In genomic region chr5:137189326-137189725, GRCm38 (mm10) we compare ENCODE assay signal across 8 mouse cellular contexts. TPM values are rescaled to one million over a fixed set of nuclear protein-coding genes. Genes with fewer than 3 reads are reported as not detected.
A peak's percentile ranks its signal among the peaks of the same experiment; 100 is the strongest.
DNase-seq lines count a peak whose midpoint lies in the region; ATAC-seq lines count a peak whose summit lies in the region.

No protein-coding gene starts in this region.

- peak overlapping the region; percentile 66 for H3K4me2 ChIP-seq in hindbrain, embryonic 12.5 days (replicated peaks)

- peak; percentile 31 for DNase-seq in adrenal gland, postnatal 14 days
- no peak for DNase-seq in adrenal gland, adult 8-10 months
- peak; percentile 52 to 62 for DNase-seq in B cell, adult 2 months
- DNase-seq in embryonic facial prominence, embryonic 10.5 days (ENCODE audit: low spot score) = peak; percentile 61
- peak; percentile 38 to 74 for DNase-seq in spleen, postnatal 4 days (ENCODE audit: low spot score in 2 of 2)
- no peak for DNase-seq in gastrocnemius, postnatal 25 days

- H3K4me3 ChIP-seq in embryonic facial prominence, embryonic 10.5 days = peak overlapping the region; percentile 65
- H3K4me3 ChIP-seq in hindbrain, embryonic 12.5 days = peak overlapping the region; percentile 46
- H3K4me3 ChIP-seq in megakaryocyte, embryonic 14.5 days (replicated peaks) = peak overlapping the region; percentile 85

- no peak for ATAC-seq in hindbrain, embryonic 12.5 days (ENCODE audit: low FRiP score)

- H3K36me3 ChIP-seq in embryonic facial prominence, embryonic 10.5 days (replicated peaks) = no peaks in the 10 kb centered on the region
- H3K36me3 ChIP-seq in hindbrain, embryonic 12.5 days = no peaks in the 10 kb centered on the region
- no peaks in the 10 kb centered on the region for H3K36me3 ChIP-seq in megakaryocyte, embryonic 14.5 days (replicated peaks; ENCODE audit: low read length)

- WGBS in embryonic facial prominence, embryonic 10.5 days = 4% methylated on average over 34 of the region's 34 CpGs
- WGBS in hindbrain, embryonic 12.5 days = 4% methylated on average over 34 of the region's 34 CpGs

- peaks cover 3% of the 10 kb centered on the region; the same call in 1 of the 2 replicates for H3K9me3 ChIP-seq in embryonic facial prominence, embryonic 10.5 days
- H3K9me3 ChIP-seq in hindbrain, embryonic 12.5 days (replicated peaks) = no peaks in the 10 kb centered on the region
- H3K9me3 ChIP-seq in megakaryocyte, embryonic 14.5 days = no peaks in the 10 kb centered on the region

- H3K4me1 ChIP-seq in embryonic facial prominence, embryonic 10.5 days = no peaks in the 10 kb centered on the region; the same call in 1 of the 2 replicates
- no peaks in the 10 kb centered on the region for H3K4me1 ChIP-seq in hindbrain, embryonic 12.5 days
- peaks cover 9% of the 10 kb centered on the region for H3K4me1 ChIP-seq in megakaryocyte, embryonic 14.5 days

- H3K27me3 ChIP-seq in embryonic facial prominence, embryonic 10.5 days (replicated peaks; ENCODE audit: low read depth, poor library complexity, severe bottlenecking) = peaks cover 29% of the 10 kb centered on the region
- peaks cover 10% of the 10 kb centered on the region for H3K27me3 ChIP-seq in hindbrain, embryonic 12.5 days
- H3K27me3 ChIP-seq in megakaryocyte, embryonic 14.5 days (replicated peaks) = peaks cover 51% of the 10 kb centered on the region

- peak overlapping the region; percentile 63 for H3K9ac ChIP-seq in hindbrain, embryonic 12.5 days

- H3K27ac ChIP-seq in embryonic facial prominence, embryonic 10.5 days (replicated peaks) = peak overlapping the region; percentile 76
- no peak overlapping the region for H3K27ac ChIP-seq in hindbrain, embryonic 12.5 days

RNA-seq across cellular contexts. Expression of gene Muc3a, which starts 22.9 kb away (rescaled TPM):
- total RNA-seq in adrenal gland, postnatal 14 days (2021) = 0.19 and 0.98 TPM in 2 replicates
- total RNA-seq in adrenal gland, adult 8-10 months (2022) = 1 to 10 TPM in 1 of 4 experiments, under 1 TPM in 2, not detected in 1; 0.14 to 1.0 (median 0.75) TPM
- polyA plus RNA-seq in embryonic facial prominence, embryonic 10.5 days (2016; fragmentation: Nextera tagmentation; extraction: Ambion mirVana) = not detected in 2 replicates
- not detected in 2 replicates for polyA plus RNA-seq in hindbrain, embryonic 12.5 days (2016; fragmentation: Nextera tagmentation; extraction: Ambion mirVana)
- polyA plus RNA-seq in megakaryocyte, embryonic 14.5 days (2012; ENCODE audit: insufficient read depth, low replicate concordance) = 0.11 TPM in 1 of 2 replicates, not detected in the other
- under 1 TPM; 0.15 to 0.27 TPM for total RNA-seq in gastrocnemius, postnatal 25 days (2021)

RNA-seq across cellular contexts. Expression of gene Muc3, which starts 40.2 kb away (rescaled TPM):
- total RNA-seq in adrenal gland, postnatal 14 days (2021) = not detected in 2 replicates
- total RNA-seq in adrenal gland, adult 8-10 months (2022) = not detected
- not detected in 2 replicates for polyA plus RNA-seq in embryonic facial prominence, embryonic 10.5 days (2016; fragmentation: Nextera tagmentation; extraction: Ambion mirVana)
- polyA plus RNA-seq in hindbrain, embryonic 12.5 days (2016; fragmentation: Nextera tagmentation; extraction: Ambion mirVana) = not detected in 2 replicates
- polyA plus RNA-seq in megakaryocyte, embryonic 14.5 days (2012; ENCODE audit: insufficient read depth, low replicate concordance) = not detected in 2 replicates
- total RNA-seq in gastrocnemius, postnatal 25 days (2021) = not detected

Comparison
In these comparisons a context has a peak if more than half of its experiments do, and no peak if none do; other contexts are left out.
1. DNase-seq: peak in adrenal gland, postnatal 14 days (single experiment), B cell, adult 2 months (2 of 2), embryonic facial prominence, embryonic 10.5 days (single experiment) and spleen, postnatal 4 days (2 of 2); none in adrenal gland, adult 8-10 months (single experiment) and gastrocnemius, postnatal 25 days (single experiment).
2. Peak in every context shown above with its lines, with median percentiles within 50 percentile points of each other: H3K4me3 ChIP-seq.